Mouse (Mus musculus) granulocyte monocyte progenitor cell, adult 5-6 weeks (primary cell): Measurements from ENCODE around the gene Cpt1a. TPM values are rescaled to one million over a fixed set of nuclear protein-coding genes. Genes with fewer than 3 reads are reported as not detected.

ENCODE experiments used
- ATAC-seq: replicated peaks from 2 replicates; pipeline ENCODE4 v1.8.0; 2016; ENCODE audit warnings: mild to moderate bottlenecking, moderate TSS enrichment, inconsistent platforms; ENCODE audit not compliant: poor library complexity, severe bottlenecking
- total RNA-seq, 2 experiments: library from RNA; stranded (forward) in 1 of 2; stranded (reverse) in 1 of 2; fragments of 200-712, 200-1000 nt in 1 of 2; fragments of >200 nt in 1 of 2; fragmentation: Nextera tagmentation in 1 of 2; gene quantifications; 2 replicates each; pipeline ENCODE4 v1.2.3; 2014 to 2017

Cpt1a gene
- 49.3 and 54.8 TPM in 2 replicates for total RNA-seq (2014; fragmentation: Nextera tagmentation)
- total RNA-seq (2017), result 31.6 and 36.8 TPM in 2 replicates

DNA sequence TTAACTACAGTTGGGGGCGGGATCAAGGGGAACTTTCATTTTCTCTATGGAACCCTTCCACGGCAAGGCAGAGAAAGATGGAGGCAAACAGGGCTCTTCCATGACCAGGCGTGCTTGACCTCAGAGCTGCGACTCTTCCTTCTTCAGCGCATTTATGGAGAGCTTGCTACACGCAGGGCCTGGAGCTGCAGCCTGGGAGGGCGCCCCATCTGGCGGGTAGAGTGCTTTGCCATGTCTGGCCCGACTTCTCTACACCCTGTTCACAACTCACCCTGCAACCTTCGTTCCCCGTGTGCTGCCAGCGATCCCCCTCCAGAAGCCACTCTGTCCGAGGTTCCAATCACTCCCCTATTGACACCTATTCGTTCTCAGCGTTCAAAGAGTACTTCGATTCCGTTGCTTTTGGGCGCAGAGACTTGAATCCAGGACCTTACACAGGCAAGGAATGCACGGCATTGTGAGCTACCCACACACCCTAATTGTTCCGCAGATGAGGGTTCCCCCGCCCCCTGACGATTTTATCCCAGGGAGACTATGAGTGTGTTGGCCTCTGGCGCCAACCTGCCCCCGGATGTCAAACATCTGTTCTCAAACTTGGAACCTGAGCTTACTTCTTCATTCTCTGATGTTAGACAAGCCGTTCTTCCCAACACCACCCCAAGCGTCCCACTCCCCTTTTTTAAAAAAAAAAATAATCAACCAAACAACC lies at the start of gene Cpt1a:
Cpt1a (plus strand) TSS at position 74 of the 709 bp plus-strand sequence.
- peak; percentile 25 for ATAC-seq

DNA sequence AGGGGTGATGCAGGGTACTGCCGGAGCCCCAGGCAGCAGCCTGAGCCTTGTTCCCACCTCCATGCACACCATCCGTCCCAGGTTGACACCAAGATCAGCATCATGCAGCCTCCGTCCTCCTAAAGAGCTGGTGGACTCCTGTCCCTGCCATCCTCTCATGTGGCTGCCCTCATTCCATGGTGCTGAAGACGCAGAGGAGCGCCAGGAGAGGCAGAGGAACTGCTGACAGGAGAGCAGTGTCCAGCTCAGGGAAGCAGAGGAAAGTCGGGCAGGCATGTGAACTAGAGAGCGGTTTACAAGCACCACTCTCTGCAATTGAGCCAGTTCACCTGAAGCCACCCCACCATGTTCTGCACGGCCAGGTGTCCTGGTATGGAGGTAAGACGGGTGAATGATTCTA lies 48.8 kb upstream of the Cpt1a start:
- ATAC-seq, result no peak

DNA sequence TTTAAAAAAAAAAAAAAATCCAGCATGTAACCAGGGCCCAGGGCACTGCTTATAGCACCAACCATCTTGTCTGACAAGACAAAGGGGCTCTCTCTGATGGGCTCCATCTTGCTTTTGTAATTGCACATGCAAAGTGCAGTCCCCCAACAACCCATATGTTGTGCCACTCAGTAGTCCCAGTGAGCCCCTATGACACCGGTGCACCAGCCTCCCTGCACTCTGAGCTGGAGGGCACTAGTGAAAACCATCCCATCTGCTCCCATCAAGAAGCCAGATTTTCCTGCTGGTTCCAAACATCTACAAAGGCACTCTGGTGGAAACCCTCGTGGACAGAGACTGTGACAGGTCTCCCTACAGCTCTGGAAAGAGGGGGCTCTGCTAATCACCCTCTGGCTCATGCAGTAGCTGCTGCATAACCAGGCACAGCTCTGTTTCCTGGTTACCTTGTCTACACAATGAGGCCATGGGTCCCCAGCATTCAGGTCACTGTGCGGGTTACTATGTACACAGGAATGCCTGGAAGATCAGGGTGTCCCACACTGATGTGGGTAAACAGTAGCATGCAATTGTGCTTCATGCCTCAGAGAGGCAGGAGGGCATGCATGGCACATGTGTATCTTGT lies 46.3 kb upstream of the Cpt1a start:
- ATAC-seq, result no peak

DNA sequence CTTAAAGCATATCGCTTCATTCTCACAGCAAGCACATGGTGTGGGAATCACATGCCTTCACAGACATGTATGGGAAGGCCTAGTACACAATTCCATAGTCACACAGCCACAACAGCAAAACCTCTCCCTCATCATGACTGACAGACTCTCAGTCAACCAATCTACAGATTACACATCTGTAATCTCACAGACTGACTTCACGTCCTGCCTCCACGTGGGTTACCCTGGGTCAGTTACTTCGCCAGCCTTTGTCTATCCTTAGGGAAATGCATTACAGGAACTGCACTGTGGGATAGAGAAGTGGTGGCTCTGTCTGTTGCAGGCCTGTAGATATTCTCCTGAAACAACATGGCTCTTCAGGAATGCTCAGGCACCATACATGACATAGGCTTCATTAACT lies 40.2 kb upstream of the Cpt1a start:
- no peak; the same call in 1 of the 2 replicates for ATAC-seq

DNA sequence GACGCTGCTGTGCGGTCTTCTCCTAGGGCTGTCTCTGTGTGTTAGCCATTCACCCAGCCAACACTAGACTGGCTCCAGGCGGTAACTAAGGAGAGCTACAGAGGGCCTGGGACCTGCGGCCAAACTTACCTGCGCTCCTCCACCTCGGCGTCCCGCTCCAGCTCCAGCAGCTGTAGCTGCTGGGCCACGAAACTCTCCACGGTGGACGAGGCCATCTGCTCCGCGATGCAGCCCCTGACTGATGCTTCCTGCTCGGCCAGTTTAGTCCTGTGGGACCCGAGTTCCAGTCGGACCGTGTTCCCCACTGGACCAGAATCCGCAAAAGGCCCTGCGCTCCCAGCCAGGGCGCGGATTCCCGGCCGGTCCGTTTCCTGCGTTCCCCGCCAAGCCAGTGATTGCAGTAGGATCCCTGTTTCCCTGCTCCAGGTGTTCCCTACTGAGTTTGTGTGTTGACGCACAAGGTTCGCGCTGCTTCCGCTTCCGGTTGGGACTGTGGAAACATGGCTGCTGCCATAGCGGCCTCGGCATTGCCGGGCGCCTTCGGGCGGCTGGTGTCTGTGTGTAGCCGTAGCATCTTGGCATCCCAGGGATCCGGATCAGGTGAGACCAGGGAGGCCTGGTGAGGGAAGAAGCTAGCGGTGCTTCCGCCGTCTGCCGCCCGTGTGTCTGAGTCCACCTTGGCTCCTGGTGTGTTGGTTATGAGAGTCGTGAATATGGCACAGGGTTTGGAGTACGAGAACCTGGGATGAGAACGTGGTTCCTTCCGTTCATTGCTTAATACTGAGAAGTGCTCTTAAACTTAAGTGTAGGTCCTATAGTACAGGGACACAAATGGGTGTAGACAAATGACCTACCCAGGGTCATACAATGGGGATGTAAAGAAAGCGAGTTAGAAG lies 39.3 kb upstream of the Cpt1a start, which contains the start of the genes Mrpl21 and Ighmbp2:
Mrpl21 (plus strand) TSS at position 330 of the 896 bp plus-strand sequence.
Ighmbp2 (minus strand) TSS at position 446 of the 896 bp plus-strand sequence.
- ATAC-seq, result peak; percentile 88

DNA sequence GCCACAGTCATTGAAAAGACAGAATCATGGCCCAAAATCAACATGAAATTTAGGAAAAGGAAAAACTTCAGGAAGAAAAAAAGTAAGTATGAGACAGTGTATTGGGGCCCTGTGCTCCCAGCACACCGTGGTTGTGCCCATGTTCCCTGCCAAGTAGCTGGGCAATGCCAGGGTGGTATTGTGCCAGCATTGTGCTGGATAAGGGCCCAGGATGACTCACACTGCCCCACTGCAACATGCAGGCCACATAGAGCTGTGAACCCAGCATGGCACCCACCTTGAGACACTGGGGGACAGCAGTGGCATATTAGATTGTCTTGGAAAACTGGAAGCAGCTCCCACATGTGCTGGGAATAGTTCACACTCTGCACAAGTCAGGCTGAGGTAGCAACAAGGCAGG lies 33.1 kb upstream of the Cpt1a start:
- no peak for ATAC-seq

DNA sequence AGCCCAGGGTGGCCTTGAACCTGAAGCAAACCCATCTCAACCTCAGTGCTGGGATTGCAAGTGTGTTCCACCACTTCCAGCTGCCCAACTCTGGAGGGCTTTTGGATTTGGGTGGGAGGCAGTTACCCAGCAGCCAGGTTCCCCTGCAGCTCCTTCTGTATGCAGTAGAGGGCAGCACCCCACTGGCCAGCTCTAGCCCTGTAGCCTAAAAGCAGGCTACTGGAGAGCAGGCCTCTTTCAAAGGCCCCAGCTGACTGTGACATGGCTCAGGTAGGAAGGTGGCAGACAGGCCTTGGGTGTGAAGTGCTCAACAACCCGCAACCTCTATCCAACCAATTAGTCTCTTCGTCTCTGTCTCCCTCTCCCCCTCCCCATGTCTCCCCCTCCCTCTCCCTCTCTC lies 30.1 kb upstream of the Cpt1a start:
- ATAC-seq, result peak; percentile 83

DNA sequence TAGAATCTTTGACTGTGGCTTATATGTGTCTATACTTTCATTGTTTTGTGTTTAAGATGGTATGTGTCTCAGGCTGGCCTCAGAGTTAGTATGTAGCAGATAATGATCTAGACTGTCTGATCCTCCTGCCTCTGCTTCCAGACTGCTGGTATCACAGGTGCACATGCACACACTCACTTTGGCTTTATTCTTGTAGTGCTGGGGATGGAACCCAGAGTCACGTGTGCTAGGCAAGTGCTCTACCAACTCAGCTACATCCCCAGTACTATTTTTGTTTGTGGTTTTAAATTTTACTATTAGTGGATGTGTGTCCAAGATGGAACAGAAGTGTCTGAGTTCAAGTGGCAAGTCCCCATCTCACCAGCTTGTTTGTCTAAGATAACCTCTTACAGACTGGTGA lies 29.1 kb upstream of the Cpt1a start:
- no peak for ATAC-seq

DNA sequence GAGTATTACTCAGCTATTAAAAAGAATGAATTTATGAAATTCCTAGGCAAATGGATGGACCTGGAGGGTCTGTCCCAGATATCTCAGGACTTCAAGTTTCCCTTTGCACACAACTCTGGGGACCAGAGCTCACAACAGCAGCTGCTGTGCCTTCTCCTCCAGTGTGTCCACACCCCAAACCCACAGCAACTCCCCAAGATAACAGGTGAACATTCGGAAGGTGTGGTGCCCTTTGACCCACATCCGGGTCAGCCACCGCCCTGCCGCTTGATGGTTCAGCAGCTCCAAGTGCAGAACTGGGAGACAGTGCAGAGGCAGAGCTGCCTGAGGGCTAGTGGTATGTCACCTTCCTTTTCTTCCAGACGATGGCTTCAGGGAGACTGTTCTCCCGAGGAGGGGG lies 26.9 kb upstream of the Cpt1a start:
- ATAC-seq, result no peak

DNA sequence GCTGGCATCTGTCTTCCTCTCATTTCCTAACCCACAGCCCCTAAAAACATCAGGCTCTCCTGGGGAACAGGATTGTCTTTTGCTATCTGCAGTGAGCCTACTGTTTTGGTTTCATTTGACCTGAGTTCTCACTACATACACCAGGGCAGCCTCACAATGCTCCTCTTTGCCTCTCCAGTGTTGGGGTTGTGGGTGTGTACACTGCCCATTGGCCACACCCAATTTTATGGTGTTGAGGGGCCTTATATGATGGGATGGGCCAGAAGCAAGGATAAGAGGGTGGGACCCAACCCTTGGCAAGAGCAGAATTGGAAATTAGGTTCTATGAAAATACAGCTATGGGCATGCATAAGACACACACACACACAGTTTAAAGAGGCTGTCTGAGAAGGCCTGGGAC lies 25.1 kb upstream of the Cpt1a start:
- ATAC-seq, result no peak

DNA sequence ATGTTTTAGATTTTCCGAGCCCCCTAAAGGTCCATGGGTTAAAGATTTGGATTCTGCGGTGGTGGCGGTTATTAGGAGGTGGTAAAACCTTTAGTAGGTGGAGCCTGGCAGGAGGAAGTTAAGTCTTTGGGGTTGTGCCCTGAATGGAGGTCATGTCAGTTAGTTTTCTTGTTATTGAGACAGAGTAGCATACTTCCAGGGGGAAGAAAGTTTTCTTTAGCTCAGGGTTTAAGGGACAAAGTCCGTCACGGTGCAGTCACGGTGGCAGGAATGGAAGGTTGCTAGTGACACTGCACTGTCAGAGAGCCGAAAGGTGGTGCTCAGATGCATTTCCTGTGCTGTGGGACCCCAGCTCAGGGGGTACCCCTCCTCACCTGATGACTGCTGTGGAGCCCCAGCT lies 24.4 kb upstream of the Cpt1a start:
- no peak for ATAC-seq

DNA sequence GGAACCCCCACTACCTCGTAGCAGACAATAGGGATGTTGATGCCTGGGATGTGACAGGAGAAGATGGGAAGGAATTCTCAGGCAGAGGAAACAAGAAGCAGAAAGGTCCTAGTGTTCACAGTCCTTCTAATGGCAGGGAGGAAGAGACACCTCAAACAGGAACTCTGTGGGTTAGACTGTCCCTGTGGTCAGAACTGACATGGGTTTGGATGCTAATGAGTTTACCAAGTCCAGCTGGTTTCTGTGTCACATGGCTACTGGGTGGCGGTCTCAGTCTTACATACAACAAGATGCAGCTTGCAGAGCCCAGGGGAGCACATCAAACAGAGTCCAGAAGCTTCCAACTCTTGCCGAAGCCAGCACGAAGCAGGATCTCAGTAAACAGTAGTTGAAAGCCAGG lies 18.1 kb upstream of the Cpt1a start:
- ATAC-seq, result peak; percentile 96

DNA sequence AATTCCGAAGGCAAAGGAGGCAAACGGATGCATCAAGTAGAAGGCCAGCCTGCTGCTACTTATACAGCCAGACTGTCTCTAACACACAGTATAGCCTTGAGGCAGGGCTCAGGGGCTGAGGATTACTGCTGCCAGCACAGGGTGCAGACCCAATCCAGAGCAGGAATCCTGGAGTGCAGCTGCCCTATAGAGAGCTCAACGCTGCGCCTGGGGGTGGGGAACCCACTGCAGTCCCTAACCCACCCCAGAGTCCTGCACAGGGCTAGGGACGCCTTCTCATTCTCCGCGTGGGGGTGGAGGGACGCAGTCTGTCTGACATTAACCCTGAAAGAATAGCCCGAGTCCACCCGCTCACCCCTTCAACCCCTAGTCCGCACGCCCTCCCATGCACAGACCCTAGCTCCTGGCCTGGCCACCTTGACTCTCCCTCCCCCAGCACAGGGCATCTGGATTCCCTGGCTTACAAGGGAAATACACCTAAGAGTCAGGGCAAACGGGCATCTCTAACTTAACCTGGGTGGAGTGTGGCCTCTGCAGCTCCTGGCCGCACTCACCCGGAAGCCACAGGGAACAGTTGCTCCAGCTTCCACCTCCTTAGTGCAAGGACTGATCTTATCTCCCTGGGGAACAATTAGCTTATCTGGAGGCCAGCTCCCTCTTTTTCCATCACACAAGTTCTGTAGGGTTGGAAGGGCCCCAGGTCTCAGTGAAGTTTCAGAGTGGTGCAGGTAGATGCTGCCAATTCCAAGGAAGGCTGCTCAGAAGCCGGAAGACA lies 14.8 kb upstream of the Cpt1a start:
- ATAC-seq, result no peak

DNA sequence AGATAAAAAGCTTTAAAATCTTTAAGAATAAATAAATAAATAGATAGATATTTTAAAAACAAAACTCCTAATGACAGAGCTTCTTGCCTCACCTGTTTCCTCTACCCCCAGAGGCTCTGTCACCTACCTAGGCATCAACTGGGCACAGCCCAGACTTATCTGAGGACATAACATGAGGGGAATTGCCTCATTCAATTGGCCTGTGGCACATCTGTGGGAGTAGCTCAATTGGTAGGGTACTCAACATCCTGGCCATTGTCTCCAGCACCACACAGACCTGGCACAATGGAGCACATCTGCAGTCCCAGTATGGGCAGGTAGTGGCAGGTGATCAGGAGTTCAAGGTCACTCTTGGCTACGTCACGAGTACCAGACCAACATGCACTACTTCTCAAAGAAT lies 2.8 kb upstream of the Cpt1a start:
- no peak for ATAC-seq

DNA sequence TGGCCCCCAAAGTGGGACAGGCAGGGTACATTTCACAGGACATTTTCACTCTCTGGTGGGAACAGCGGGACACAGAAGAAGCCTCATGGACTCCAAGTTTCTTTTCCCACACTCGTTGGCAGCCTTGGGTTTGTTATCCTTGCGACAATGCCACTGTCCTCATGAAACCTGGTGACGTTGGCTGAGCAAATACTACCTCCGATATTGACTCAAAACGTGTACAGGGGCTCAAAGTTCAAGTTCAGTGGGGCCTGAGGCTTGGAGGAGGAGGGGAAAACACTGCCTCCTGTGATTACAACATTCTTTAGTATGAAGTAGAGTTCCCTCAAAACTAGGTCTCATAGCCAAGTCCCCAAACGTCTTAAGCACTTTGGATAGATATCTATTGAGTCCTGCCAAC lies 2.0 kb upstream of the Cpt1a start:
- ATAC-seq, result no peak

DNA sequence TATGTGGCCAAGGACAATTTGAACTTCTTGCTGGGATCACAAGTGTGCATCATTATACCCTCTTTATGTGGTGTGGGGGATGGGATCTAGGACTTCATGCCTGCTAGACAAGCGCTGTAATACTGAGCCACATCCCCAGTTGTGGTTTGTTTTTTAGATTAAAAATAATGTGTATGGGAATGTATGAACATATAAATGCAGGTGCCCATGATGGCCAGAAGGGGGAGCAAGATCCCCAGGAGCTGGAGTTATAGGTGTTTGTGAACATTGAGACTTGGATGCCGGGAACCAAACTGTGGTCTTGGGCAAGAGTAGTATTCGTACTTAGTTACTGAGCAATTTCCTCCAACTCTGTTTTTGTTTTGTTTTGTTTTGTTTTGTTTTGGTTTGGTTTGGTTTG lies 1.3 kb upstream of the Cpt1a start:
- no peak for ATAC-seq

DNA sequence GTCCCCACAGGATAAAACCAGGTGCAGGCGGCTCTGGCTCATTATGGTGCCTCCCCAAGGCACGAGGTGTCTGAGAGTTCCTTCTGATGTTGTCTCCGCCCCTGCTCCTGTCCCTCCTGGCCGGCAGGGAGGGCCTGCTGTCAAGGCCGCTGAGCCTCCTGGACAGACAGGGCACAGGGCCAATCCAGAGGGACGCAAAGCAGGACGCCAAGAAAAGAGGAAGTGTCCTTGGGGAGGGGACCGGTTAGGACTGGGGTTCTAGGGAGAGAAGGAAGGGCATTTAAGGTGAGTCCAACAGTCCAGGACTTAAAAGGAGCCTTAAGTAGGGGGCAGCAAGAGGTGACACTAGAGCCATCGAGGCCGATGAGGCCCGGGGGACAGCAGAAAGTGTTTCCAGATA lies 517 bp upstream of the Cpt1a start:
- ATAC-seq, result peak; percentile 51

DNA sequence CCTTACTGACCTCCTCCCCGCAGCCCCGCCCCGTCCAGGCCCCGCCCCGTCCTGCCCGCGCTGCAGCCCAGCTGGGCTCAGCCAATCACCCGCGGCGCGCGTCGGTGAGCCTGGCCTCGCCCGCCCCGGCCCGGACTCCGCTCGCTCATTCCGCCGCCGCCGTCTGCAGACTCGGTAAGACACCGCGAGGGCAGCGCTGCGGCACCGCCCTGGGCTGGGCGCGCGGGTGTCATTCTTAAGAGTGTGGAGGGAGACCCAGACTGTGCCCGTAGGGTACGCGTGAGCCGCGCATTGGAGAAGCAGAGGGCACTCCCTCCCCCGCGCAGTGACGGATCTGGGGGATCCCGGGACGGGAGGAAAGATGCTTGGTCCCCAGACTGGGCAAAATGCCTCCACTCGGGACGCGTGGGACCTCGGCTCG lies 1.1 kb downstream of the Cpt1a start:
- ATAC-seq, result peak; percentile 44

DNA sequence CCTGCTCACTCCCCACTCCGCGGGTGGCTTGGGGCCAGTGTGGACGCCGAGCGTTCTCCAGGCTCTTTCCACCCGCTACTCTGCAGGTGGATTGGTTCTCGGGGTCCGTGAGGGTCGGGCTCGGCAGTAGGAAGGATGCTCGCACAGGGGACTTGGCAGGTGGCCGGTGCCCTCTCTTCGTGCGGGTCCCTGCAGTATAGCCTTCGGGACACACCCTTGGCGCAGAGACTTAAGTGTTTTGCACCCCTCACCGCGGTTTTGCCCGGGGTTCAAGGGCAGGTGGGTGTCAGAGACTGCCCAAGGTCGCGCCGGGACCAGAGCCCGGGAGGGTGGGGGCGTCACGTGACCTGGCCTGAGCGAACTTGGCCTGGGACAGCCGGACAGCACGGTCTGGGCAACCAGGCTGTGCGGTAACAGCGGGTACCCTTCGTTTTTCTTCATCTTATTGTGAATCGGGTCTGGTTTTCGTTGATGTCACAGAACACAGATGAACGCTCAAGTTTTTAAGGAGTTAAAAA lies 1.7 kb downstream of the Cpt1a start:
- ATAC-seq, result no peak

DNA sequence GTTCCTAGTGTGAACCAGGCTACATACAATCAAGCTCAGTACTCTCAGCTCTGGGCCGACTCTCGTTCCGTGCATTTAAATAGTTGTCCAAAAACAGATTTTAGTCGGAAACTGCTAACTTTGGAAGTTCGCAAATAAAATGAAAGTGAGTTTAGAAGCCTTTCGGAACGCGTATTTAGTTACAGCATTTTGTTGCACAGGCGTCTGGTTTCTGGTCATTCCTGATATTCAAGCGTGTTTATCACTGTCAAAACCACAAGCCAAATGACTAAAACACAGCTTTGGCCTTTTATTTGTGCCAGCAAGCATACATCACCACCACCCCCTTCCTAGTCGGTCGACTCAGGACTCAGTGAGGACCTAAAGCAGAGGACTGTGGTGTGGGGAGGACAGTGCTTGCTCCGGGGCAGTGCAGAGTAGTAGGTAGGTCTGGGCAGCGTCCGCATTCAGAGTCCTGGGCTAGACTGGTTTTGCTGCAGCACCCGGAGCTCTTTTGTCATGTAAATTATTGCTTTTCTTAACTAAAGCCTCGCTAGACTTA lies 2.2 kb downstream of the Cpt1a start:
- ATAC-seq, result no peak
